Mouse (Mus musculus) midbrain, embryonic 15.5 days (tissue): ENCODE data around the gene Prkcg. TPM values are rescaled to one million over a fixed set of nuclear protein-coding genes. Genes with fewer than 3 reads are reported as not detected.

ENCODE experiments used
- ATAC-seq: fragments of 200-750 bp; cut with Nextera tagmentation; replicated peaks from 2 replicates; pipeline ENCODE4 v1.8.0; 2017; ENCODE audit warnings: moderate TSS enrichment
- H3K27ac ChIP-seq: fragments of 300-500 bp; sonication (generic); 2 replicates; pipeline ENCODE4 v1.5.1; 2015; ENCODE audit warnings: mild to moderate bottlenecking, inconsistent platforms
- H3K27me3 ChIP-seq: fragments of 300-500 bp; sonication (generic); replicated peaks from 2 replicates; pipeline ENCODE4 v1.6.1; 2015; ENCODE audit warnings: inconsistent platforms
- H3K36me3 ChIP-seq: fragments of 300-500 bp; sonication (generic); replicated peaks from 2 replicates; pipeline ENCODE4 v1.6.1; 2015; ENCODE audit warnings: inconsistent platforms
- H3K4me1 ChIP-seq: fragments of 300-500 bp; sonication (generic); 2 replicates; pipeline ENCODE4 v1.6.1; 2015; ENCODE audit warnings: inconsistent platforms
- H3K4me2 ChIP-seq: fragments of 300-500 bp; sonication (generic); 2 replicates; pipeline ENCODE4 v1.6.1; 2015; ENCODE audit warnings: inconsistent platforms, mild to moderate bottlenecking, moderate library complexity
- H3K4me3 ChIP-seq: fragments of 300-500 bp; sonication (generic); 2 replicates; pipeline ENCODE4 v1.5.1; 2015; ENCODE audit warnings: mild to moderate bottlenecking, inconsistent platforms
- H3K9ac ChIP-seq: fragments of 300-500 bp; sonication (generic); 2 replicates; pipeline ENCODE4 v1.6.1; 2015; ENCODE audit warnings: mild to moderate bottlenecking, inconsistent platforms
- H3K9me3 ChIP-seq: fragments of 300-500 bp; sonication (generic); 2 replicates; pipeline ENCODE4 v1.6.1; 2016; ENCODE audit warnings: inconsistent platforms
- WGBS: fragments of 180-500 bp; shearing (Covaris S2); methylation state at CpG from one replicate; pipeline ENCODE4 v1.1.7; 2015; ENCODE audit warnings: mixed read lengths; 5-methylcytosine and 5-hydroxymethylcytosine counted together
- polyA plus RNA-seq: library from polyadenylated mRNA; unstranded; fragments of >200 nt; fragmentation: Nextera tagmentation; extraction: Ambion mirVana; gene quantifications from 2 replicates; pipeline ENCODE4 v1.2.1, GENCODE M21; 2015

Prkcg gene
- polyA plus RNA-seq, 1 experiment from 2014 or later = 2.3 TPM

GRCm38 (mm10) chr7:3331581-3332223 lies 42.7 kb downstream of the Prkcg start:
- Histone ChIP-seq H3K4me2 (peak overlapping the region; percentile 82), H3K27ac (peak overlapping the region; percentile 86), H3K36me3 (no peaks in the 10 kb centered on the region), H3K4me1 (peaks cover 30% of the 10 kb centered on the region), H3K4me3 (peak overlapping the region; percentile 84), H3K9me3 (no peaks in the 10 kb centered on the region), H3K27me3 (peaks cover 10% of the 10 kb centered on the region; the same call in 1 of the 2 replicates), H3K9ac (peak overlapping the region; percentile 69)
- ATAC-seq = peak; percentile 92
- WGBS = under 1% methylated on average over 27 of the region's 27 CpGs

- no peaks in the 10 kb centered on the region for H3K36me3 ChIP-seq
- WGBS = 0% methylated on average over 4 of the region's 4 CpGs
- peaks cover 30% of the 10 kb centered on the region for H3K4me1 ChIP-seq
- peak overlapping the region; percentile 86 for H3K27ac ChIP-seq
- H3K9me3 ChIP-seq = no peaks in the 10 kb centered on the region
- peaks cover 10% of the 10 kb centered on the region; the same call in 1 of the 2 replicates for H3K27me3 ChIP-seq
- peak; percentile 15 for ATAC-seq
- H3K9ac ChIP-seq = peak overlapping the region; percentile 69
- H3K4me3 ChIP-seq = peak overlapping the region; percentile 84
- H3K4me2 ChIP-seq = peak overlapping the region; percentile 82
Measured at GRCm38 (mm10) chr7:3332224-3332615, 43.2 kb downstream of the Prkcg start.

GRCm38 (mm10) chr7:3332619-3333521 lies 43.9 kb downstream of the Prkcg start, which contains the start of gene Cacng7:
Gene Cacng7, plus strand, starts transcription at chr7:3332955.
- no peaks in the 10 kb centered on the region for H3K36me3 ChIP-seq

GRCm38 (mm10) chr7:3333542-3333941 lies 44.6 kb downstream of the Prkcg start:
- H3K9ac ChIP-seq = peak overlapping the region; percentile 69
- H3K4me1 ChIP-seq = peaks cover 30% of the 10 kb centered on the region
- 2% methylated on average over 5 of the region's 5 CpGs for WGBS
- H3K36me3 ChIP-seq = no peaks in the 10 kb centered on the region
- no peak for ATAC-seq
- peaks cover 10% of the 10 kb centered on the region; the same call in 1 of the 2 replicates for H3K27me3 ChIP-seq
- H3K4me2 ChIP-seq = peak overlapping the region; percentile 82
- H3K9me3 ChIP-seq = no peaks in the 10 kb centered on the region
- peak overlapping the region; percentile 86 for H3K27ac ChIP-seq
- H3K4me3 ChIP-seq = peak overlapping the region; percentile 84

More at GRCm38 (mm10) chr7:3332619-3333521, 43.9 kb downstream of the Prkcg start, which contains the start of gene Cacng7:
- Histone ChIP-seq H3K9me3 (no peaks in the 10 kb centered on the region), H3K4me3 (peak within 1 kb of the TSS; percentile 84), H3K27ac (peak within 1 kb of the TSS; percentile 86), H3K27me3 (peaks cover 10% of the 10 kb centered on the region; the same call in 1 of the 2 replicates), H3K4me2 (peak within 1 kb of the TSS; percentile 82), H3K4me1 (peaks cover 30% of the 10 kb centered on the region), H3K9ac (peak within 1 kb of the TSS; percentile 69)
- ATAC-seq = peak; percentile 84
- WGBS = under 1% methylated on average over 65 of the region's 65 CpGs

GRCm38 (mm10) chr7:3336412-3336811 lies 47.4 kb downstream of the Prkcg start:
- no peaks in the 10 kb centered on the region for H3K27me3 ChIP-seq
- no peak overlapping the region for H3K27ac ChIP-seq
- H3K36me3 ChIP-seq = peaks cover 9% of the 10 kb centered on the region
- H3K4me1 ChIP-seq = peaks cover 19% of the 10 kb centered on the region
- no peak for ATAC-seq
- H3K9me3 ChIP-seq = no peaks in the 10 kb centered on the region
- 61% methylated on average over 17 of the region's 17 CpGs for WGBS
- no peak overlapping the region for H3K4me2 ChIP-seq
- no peak overlapping the region for H3K4me3 ChIP-seq
- H3K9ac ChIP-seq = no peak overlapping the region

- H3K27ac ChIP-seq = no peak overlapping the region
- H3K9me3 ChIP-seq = no peaks in the 10 kb centered on the region
- no peaks in the 10 kb centered on the region for H3K27me3 ChIP-seq
- peaks cover 10% of the 10 kb centered on the region for H3K4me1 ChIP-seq
- peaks cover 17% of the 10 kb centered on the region for H3K36me3 ChIP-seq
- no peak overlapping the region for H3K9ac ChIP-seq
- 88% methylated on average over 11 of the region's 11 CpGs for WGBS
- ATAC-seq = no peak
- H3K4me2 ChIP-seq = no peak overlapping the region
- H3K4me3 ChIP-seq = no peak overlapping the region
Measured at GRCm38 (mm10) chr7:3338286-3338935, 49.4 kb downstream of the Prkcg start.

GRCm38 (mm10) chr7:3339010-3339409 lies 50.0 kb downstream of the Prkcg start:
- H3K36me3 ChIP-seq = peaks cover 22% of the 10 kb centered on the region
- 96% methylated on average over 11 of the region's 11 CpGs for WGBS

GRCm38 (mm10) chr7:3343861-3344260 lies 54.9 kb downstream of the Prkcg start:
- Histone ChIP-seq H3K4me2 (no peak overlapping the region), H3K9me3 (no peaks in the 10 kb centered on the region), H3K4me1 (no peaks in the 10 kb centered on the region), H3K4me3 (no peak overlapping the region), H3K36me3 (peaks cover 27% of the 10 kb centered on the region), H3K27me3 (no peaks in the 10 kb centered on the region), H3K27ac (no peak overlapping the region), H3K9ac (no peak overlapping the region)
- 95% methylated on average over 3 of the region's 3 CpGs for WGBS
- no peak for ATAC-seq

More at GRCm38 (mm10) chr7:3339010-3339409, 50.0 kb downstream of the Prkcg start:
- no peak for ATAC-seq
- H3K4me3 ChIP-seq = no peak overlapping the region
- no peaks in the 10 kb centered on the region for H3K27me3 ChIP-seq
- no peak overlapping the region for H3K4me2 ChIP-seq
- no peak overlapping the region for H3K9ac ChIP-seq
- H3K27ac ChIP-seq = no peak overlapping the region
- H3K4me1 ChIP-seq = peaks cover 4% of the 10 kb centered on the region
- no peaks in the 10 kb centered on the region for H3K9me3 ChIP-seq

GRCm38 (mm10) chr7:3345301-3345700 lies 56.3 kb downstream of the Prkcg start:
- no peak overlapping the region for H3K27ac ChIP-seq
- no peak for ATAC-seq
- H3K9me3 ChIP-seq = no peaks in the 10 kb centered on the region
- WGBS = 93% methylated on average over 3 of the region's 3 CpGs
- no peaks in the 10 kb centered on the region for H3K27me3 ChIP-seq
- no peak overlapping the region for H3K9ac ChIP-seq
- peaks cover 24% of the 10 kb centered on the region for H3K36me3 ChIP-seq
- no peak overlapping the region for H3K4me2 ChIP-seq
- H3K4me3 ChIP-seq = no peak overlapping the region
- no peaks in the 10 kb centered on the region for H3K4me1 ChIP-seq

GRCm38 (mm10) chr7:3347366-3348287 lies 58.6 kb downstream of the Prkcg start:
- Histone ChIP-seq H3K9me3 (no peaks in the 10 kb centered on the region), H3K27me3 (no peaks in the 10 kb centered on the region), H3K27ac (no peak overlapping the region), H3K4me2 (no peak overlapping the region), H3K4me3 (no peak overlapping the region), H3K9ac (no peak overlapping the region), H3K4me1 (no peaks in the 10 kb centered on the region), H3K36me3 (peaks cover 20% of the 10 kb centered on the region)
- 25% methylated on average over 20 of the region's 20 CpGs for WGBS
- ATAC-seq = no peak

- Histone ChIP-seq H3K9ac (no peak overlapping the region), H3K9me3 (no peaks in the 10 kb centered on the region), H3K4me3 (no peak overlapping the region), H3K4me2 (no peak overlapping the region), H3K36me3 (peaks cover 15% of the 10 kb centered on the region; the same call in 1 of the 2 replicates), H3K27ac (no peak overlapping the region), H3K27me3 (no peaks in the 10 kb centered on the region), H3K4me1 (no peaks in the 10 kb centered on the region)
- ATAC-seq = no peak
- WGBS = 51% methylated on average over 5 of the region's 5 CpGs
Measured at GRCm38 (mm10) chr7:3348326-3348725, 59.3 kb downstream of the Prkcg start.
